22 mouse cellular contexts compared by ENCODE assay signal in the genomic region with DNA sequence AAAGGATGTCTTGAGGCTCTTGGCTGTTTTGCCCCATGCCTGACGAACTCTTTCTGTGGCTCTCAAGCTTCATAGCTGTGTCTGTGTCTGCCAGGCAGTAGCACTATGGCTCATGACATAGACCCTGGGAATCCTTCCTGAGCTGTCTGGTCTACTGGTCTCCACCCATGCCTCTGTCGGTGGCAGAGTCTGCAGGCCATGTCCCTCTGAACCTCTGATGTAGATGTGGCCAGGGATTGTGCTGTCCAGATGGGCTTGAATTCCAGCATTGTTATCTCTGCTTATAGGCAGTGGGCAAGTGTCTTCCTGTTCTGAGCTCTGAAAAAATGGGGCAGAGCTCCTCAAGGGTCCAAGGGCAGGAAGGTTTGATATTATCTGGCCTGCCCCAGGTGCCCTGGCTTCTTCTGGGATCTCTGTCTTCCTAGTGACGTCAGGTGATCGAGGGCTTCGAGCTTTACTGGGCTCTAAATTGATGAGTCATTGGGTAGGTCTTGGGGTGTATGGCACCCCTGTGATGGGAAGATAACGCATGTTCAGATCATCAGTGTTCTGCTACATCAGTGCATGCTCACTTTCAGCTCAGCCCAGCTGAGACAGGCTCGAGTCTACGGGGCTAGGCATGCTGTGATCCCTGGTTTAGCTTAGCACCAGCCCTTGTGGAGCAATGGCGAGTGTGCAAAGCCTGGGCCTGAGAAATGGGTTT. TPM values are rescaled to one million over a fixed set of nuclear protein-coding genes. Genes with fewer than 3 reads are reported as not detected.
DNase-seq lines count a peak whose midpoint lies in the region; ATAC-seq and TF ChIP-seq lines count a peak whose summit lies in the region.
"Had no signal": no experiment of that assay in that cellular context is flagged by ENCODE, and none has a peak within 500 bp of the region (broad histone marks: within the 10 kb centered on the region; RNA-seq: fewer than 3 reads in every experiment).

No protein-coding gene starts in this region.

- no peak for TF ChIP-seq EP300 in MEL (IDR thresholded peaks at IDR 0.05; ENCODE audit: low read depth in 1 of 2, low read length in 2 of 2)

- H3K4me2 ChIP-seq in intestine, embryonic 16.5 days (ENCODE audit: low read depth, low read length), result no peak overlapping the region
- peak overlapping the region; percentile 48 for H3K4me2 ChIP-seq in liver, embryonic 16.5 days (ENCODE audit: low read depth, low read length)
- H3K4me2 ChIP-seq: forebrain, embryonic 13.5 days; hindbrain, embryonic 14.5 days; limb, embryonic 15.5 days had no signal

- TF ChIP-seq POLR2A in MEL (IDR thresholded peaks at IDR 0.05; ENCODE audit: control insufficient read depth in 1 of 2, insufficient read depth in 1 of 2, low read depth in 1 of 2, low read length in 2 of 2, poor library complexity in 1 of 2), result no peak

- ATAC-seq in intestine, embryonic 16.5 days, result 0 out of 2 replicates have a peak, but pooled peaks have one; percentile 44
- ATAC-seq in liver, embryonic 16.5 days (ENCODE audit: low read depth), result peak; percentile 97
- ATAC-seq: CD4-positive, CD25-positive, alpha-beta regulatory T cell, adult 4 months; forebrain, embryonic 13.5 days had no signal

- H3K9ac ChIP-seq in MEL (ENCODE audit: control insufficient read depth, low read depth, low read length, poor library complexity, severe bottlenecking), result no peak overlapping the region
- no peak overlapping the region for H3K9ac ChIP-seq in intestine, embryonic 16.5 days (ENCODE audit: low read depth, low read length)
- peak overlapping the region; percentile 35; the same call in 1 of the 2 replicates for H3K9ac ChIP-seq in liver, embryonic 16.5 days (ENCODE audit: low read depth, low read length)
- H3K9ac ChIP-seq: forebrain, embryonic 13.5 days; hindbrain, embryonic 14.5 days; limb, embryonic 15.5 days had no signal

- no peak for TF ChIP-seq RAD21 in MEL (IDR thresholded peaks at IDR 0.05; ENCODE audit: low read depth, low read length)

- H3K27ac ChIP-seq in gastrocnemius, adult 2 months, result peak overlapping the region; percentile 67; the same call in 1 of the 2 replicates
- H3K27ac ChIP-seq in MEL (ENCODE audit: control insufficient read depth, low read depth, low read length), result no peak overlapping the region
- no peak overlapping the region for H3K27ac ChIP-seq in intestine, embryonic 16.5 days (ENCODE audit: low read length)
- H3K27ac ChIP-seq in liver, embryonic 16.5 days (ENCODE audit: low read length), result peak overlapping the region; percentile 82
- H3K27ac ChIP-seq: forebrain, embryonic 13.5 days; heart, adult 2 months; hindbrain, embryonic 14.5 days; kidney, postnatal 0 days; limb, embryonic 15.5 days had no signal

- H3K9me3 ChIP-seq in MEL (replicated peaks; ENCODE audit: insufficient read depth, low read length), result no peaks in the 10 kb centered on the region
- no peaks in the 10 kb centered on the region for H3K9me3 ChIP-seq in intestine, embryonic 16.5 days (ENCODE audit: control insufficient read depth, low read length)
- no peaks in the 10 kb centered on the region for H3K9me3 ChIP-seq in liver, embryonic 16.5 days (replicated peaks; ENCODE audit: control insufficient read depth, low read length)
- H3K9me3 ChIP-seq: forebrain, embryonic 13.5 days; limb, embryonic 15.5 days had no signal

- intact Hi-C loops in gastrocnemius, adult 2 months (cut with DNase I), result no loop called here
- intact Hi-C loops in left cerebral cortex, postnatal 36 days (cut with DNase I), result no loop called here

- DNase-seq in gastrocnemius, adult 2 months, result no peak
- no peak for DNase-seq in gastrocnemius, postnatal 4 days (ENCODE audit: low spot score in 2 of 2)
- peak; percentile 40 for DNase-seq in MEL (ENCODE audit: low read depth, low spot score)
- DNase-seq in left cerebral cortex, postnatal 36 days (ENCODE audit: low spot score in 2 of 2), result no peak
- DNase-seq in left cerebral cortex, adult 9 months (ENCODE audit: low spot score in 2 of 2), result no peak
- DNase-seq in cerebellum, postnatal 14 days, result no peak
- DNase-seq: adrenal gland, postnatal 14 days; cerebellum, adult 9-10 months; embryo, embryonic 11 days; gastrocnemius, postnatal 14 days; heart, adult 2 months; heart, postnatal 36 days; lung, postnatal 10 days; thymus, postnatal 25 days had no signal

- peaks cover 0 to 16% of the 10 kb centered on the region in 2 experiments; a peak in 2 of 4 replicates for H3K4me1 ChIP-seq in MEL (ENCODE audit: control insufficient read depth in 1 of 2, insufficient read depth in 2 of 2, low read length in 2 of 2)
- peaks cover 8% of the 10 kb centered on the region; the same call in 1 of the 2 replicates for H3K4me1 ChIP-seq in intestine, embryonic 16.5 days (ENCODE audit: control insufficient read depth, insufficient read depth, low read length)
- peaks cover 25% of the 10 kb centered on the region for H3K4me1 ChIP-seq in liver, embryonic 16.5 days (ENCODE audit: control insufficient read depth, low read depth, low read length)
- H3K4me1 ChIP-seq: forebrain, embryonic 13.5 days had no signal

- H3K36me3 ChIP-seq in MEL (ENCODE audit: control insufficient read depth in 1 of 2, insufficient read depth in 2 of 2, low read length in 2 of 2), result no peaks in the 10 kb centered on the region
- H3K36me3 ChIP-seq in intestine, embryonic 16.5 days (ENCODE audit: control insufficient read depth, insufficient read depth, low read length), result no peaks in the 10 kb centered on the region
- H3K36me3 ChIP-seq in liver, embryonic 16.5 days (ENCODE audit: control insufficient read depth, insufficient read depth), result no peaks in the 10 kb centered on the region
- H3K36me3 ChIP-seq: limb, embryonic 15.5 days had no signal

- 87% methylated on average over 9 of the region's 9 CpGs for WGBS in intestine, embryonic 16.5 days
- 45% methylated on average over 9 of the region's 9 CpGs for WGBS in liver, embryonic 16.5 days (ENCODE audit: insufficient replicate concordance)

- TF ChIP-seq CTCF in gastrocnemius, adult 2 months (IDR thresholded peaks at IDR 0.05), result no peak
- no peak for TF ChIP-seq CTCF in MEL (IDR thresholded peaks at IDR 0.05 in 2 of 3, conservative IDR thresholded peaks at IDR 0.05 in 1 of 3; ENCODE audit: control insufficient read depth in 1 of 3, insufficient read depth in 1 of 3, low read depth in 2 of 3, low read length in 3 of 3, poor library complexity in 1 of 3, severe bottlenecking in 1 of 3)

- no peak overlapping the region for H3K4me3 ChIP-seq in gastrocnemius, adult 2 months
- H3K4me3 ChIP-seq in MEL (ENCODE audit: control insufficient read depth in 1 of 2, insufficient read depth in 1 of 2, low read depth in 2 of 2, low read length in 2 of 2), result no peak overlapping the region
- H3K4me3 ChIP-seq in intestine, embryonic 16.5 days (ENCODE audit: low read length), result no peak overlapping the region
- peak overlapping the region; percentile 14; the same call in 1 of the 2 replicates for H3K4me3 ChIP-seq in liver, embryonic 16.5 days (ENCODE audit: low read depth, low read length)
- H3K4me3 ChIP-seq: forebrain, embryonic 13.5 days; heart, adult 2 months; limb, embryonic 15.5 days had no signal

- H3K79me2 ChIP-seq in MEL (ENCODE audit: control insufficient read depth, insufficient read depth, low read length, poor library complexity), result no peaks in the 10 kb centered on the region

- peaks cover 4 to 6% of the 10 kb centered on the region in 2 experiments for H3K27me3 ChIP-seq in MEL (ENCODE audit: control insufficient read depth in 1 of 2, insufficient read depth in 2 of 2, low read length in 2 of 2)
- H3K27me3 ChIP-seq in intestine, embryonic 16.5 days (replicated peaks; ENCODE audit: control insufficient read depth, insufficient read depth, low read length), result no peaks in the 10 kb centered on the region
- H3K27me3 ChIP-seq in liver, embryonic 16.5 days (ENCODE audit: control insufficient read depth, insufficient read depth, low read depth, low read length), result no peaks in the 10 kb centered on the region
- H3K27me3 ChIP-seq: forebrain, embryonic 13.5 days; limb, embryonic 15.5 days had no signal

TF ChIP-seq in MEL, 35 proteins besides CTCF, POLR2A, EP300 and RAD21:
- TF ChIP-seq GATA1 (IDR thresholded peaks at IDR 0.05; ENCODE audit: low read depth, low read length), result peak; percentile 43; the same call in 1 of the 2 replicates
- TF ChIP-seq ETS1 (IDR thresholded peaks at IDR 0.05; ENCODE audit: low read depth, low read length), result peak; percentile 46
- no peak for TF ChIP-seq MXI1 (IDR thresholded peaks at IDR 0.05; ENCODE audit: low read depth, low read length)

RNA-seq across cellular contexts. Expression of a gene that starts 44.9 kb away (rescaled TPM):
- total RNA-seq in gastrocnemius, adult 2 months (2021), result 10 to 100 TPM; 50.4 to 65.8 TPM
- 10 to 100 TPM; 13.7 to 16.4 TPM for total RNA-seq in gastrocnemius, postnatal 4 days (2021)
- total RNA-seq in MEL (2012; rRNA removed), result not detected in 2 replicates
- not detected for polyA plus RNA-seq in MEL (2012; ENCODE audit: insufficient read depth in 1 of 2, insufficient read length in 2 of 2, low read depth in 1 of 2, low replicate concordance in 2 of 2, missing spikeins in 1 of 2)
- 0.71 and 1.1 TPM in 2 replicates for polyA plus RNA-seq in intestine, embryonic 16.5 days (2015; fragmentation: Nextera tagmentation; extraction: Ambion mirVana)
- 0.04 TPM in 1 of 2 replicates, not detected in the other for polyA plus RNA-seq in liver, embryonic 16.5 days (2015; fragmentation: Nextera tagmentation; extraction: Ambion mirVana)
- total RNA-seq in left cerebral cortex, postnatal 36 days (2021), result 10 to 100 TPM; 17.9 to 18.2 TPM
- total RNA-seq: monocyte, adult 5-6 weeks had no signal
- polyA plus RNA-seq: CD4-positive, CD25-positive, alpha-beta regulatory T cell, adult 4 months had no signal

RNA-seq across cellular contexts. Expression of a gene that starts 59.3 kb away (rescaled TPM):
- under 1 TPM; 0.13 to 0.22 TPM for total RNA-seq in gastrocnemius, adult 2 months (2021)
- total RNA-seq in gastrocnemius, postnatal 4 days (2021), result 1 to 10 TPM; 1.1 to 1.6 TPM
- total RNA-seq in MEL (2012; rRNA removed), result 7.7 and 11.9 TPM in 2 replicates
- polyA plus RNA-seq in MEL (2012; ENCODE audit: insufficient read depth in 1 of 2, insufficient read length in 2 of 2, low read depth in 1 of 2, low replicate concordance in 2 of 2, missing spikeins in 1 of 2), result 10 to 100 TPM in 1 of 2 experiments, not detected in 1; 17.9 TPM
- polyA plus RNA-seq in intestine, embryonic 16.5 days (2015; fragmentation: Nextera tagmentation; extraction: Ambion mirVana), result 1.8 and 2.5 TPM in 2 replicates
- 4.0 and 4.8 TPM in 2 replicates for polyA plus RNA-seq in liver, embryonic 16.5 days (2015; fragmentation: Nextera tagmentation; extraction: Ambion mirVana)
- 1 to 10 TPM in 1 of 2 experiments, under 1 TPM in 1; 0.96 to 1.9 TPM for total RNA-seq in left cerebral cortex, postnatal 36 days (2021)

Comparison
In these comparisons a context has a peak if more than half of its experiments do, and no peak if none do; other contexts are left out.
1. H3K27ac ChIP-seq: peak in gastrocnemius, adult 2 months (single experiment) and liver, embryonic 16.5 days (single experiment); none in MEL (single experiment) and intestine, embryonic 16.5 days (single experiment).
2. RNA of a gene that starts 44.9 kb away (total RNA-seq): 50.4 to 65.8 TPM in gastrocnemius, adult 2 months, 17.9 to 18.2 TPM in left cerebral cortex, postnatal 36 days and 13.7 to 16.4 TPM in gastrocnemius, postnatal 4 days; not detected in MEL; every median in the first group is over 10 times any median in the second.